Mouse (Mus musculus): Measurements from ENCODE around the gene Tfe3. TPM values are rescaled to one million over a fixed set of nuclear protein-coding genes. Genes with fewer than 3 reads are reported as not detected.
"Not testable (repeated sequence)": the region's sequence is repeated elsewhere in the genome, so short reads cannot be mapped to it uniquely, and the experiment has no call there.

The Tfe3 gene
- total RNA-seq, 2 experiments from 2014 or later = 28.8 to 38.6 TPM

GRCm38 (mm10) chrX:7802157-7802556 is 39.8 kb downstream of the Tfe3 start:
- not testable (repeated sequence) for DNase-seq (ENCODE audit: low spot score in 2 of 2)

- peak; percentile 14 to 47 for DNase-seq (ENCODE audit: low spot score in 2 of 2)
Measured at GRCm38 (mm10) chrX:7815016-7815415, 52.7 kb downstream of the Tfe3 start.

- DNase-seq (ENCODE audit: low spot score in 2 of 2) = peak; percentile 50 to 67
Measured at GRCm38 (mm10) chrX:7821865-7822779, 59.8 kb downstream of the Tfe3 start, which contains the start of gene Kcnd1. Kcnd1 (plus strand) TSS chrX:7822289.

Small RNA genes lying within 50 kb of the gene (microRNA-seq; reads per million reads assigned to microRNA genes)
- gene Mir1198 = 72.5 to 80.8 reads per million in 2 experiments

Other genes with a start within 250 kb of the Tfe3 start
- gene Foxp3, start 188.9 kb upstream of the Tfe3 start, total RNA-seq (2021) = under 1 TPM; 0.21 to 0.22 TPM
- 10 to 100 TPM; 13.1 to 14.1 TPM for gene Ppp1r3f, start 188.3 kb upstream of the Tfe3 start, total RNA-seq (2021)
- 10 to 100 TPM; 21.3 to 23.4 TPM for gene Ccdc22, start 157.0 kb upstream of the Tfe3 start, total RNA-seq (2021)
- not detected for gene Cacna1f, start 155.5 kb upstream of the Tfe3 start, total RNA-seq (2021)
- 1,000 to 10,000 TPM; 1,418 to 1,453 TPM for gene Syp, start 124.1 kb upstream of the Tfe3 start, total RNA-seq (2021)
- gene Prickle3, start 105.3 kb upstream of the Tfe3 start, total RNA-seq (2021) = 1 to 10 TPM; 2.0 TPM
- gene Plp2, start 91.2 kb upstream of the Tfe3 start, total RNA-seq (2021) = 10 to 100 TPM; 14.9 to 19.3 TPM
- gene Magix, start 81.3 kb upstream of the Tfe3 start, total RNA-seq (2021) = under 1 TPM in 1 of 2 experiments, not detected in 1; 0.42 TPM
- gene Gpkow, start 65.4 kb upstream of the Tfe3 start, total RNA-seq (2021) = 10 to 100 TPM; 35.5 to 38.4 TPM
- gene Wdr45, start 48.2 kb upstream of the Tfe3 start, total RNA-seq (2021) = 10 to 100 TPM; 34.3 to 41.8 TPM
- not detected for gene Gm45208, start 40.3 kb upstream of the Tfe3 start, total RNA-seq (2021)
- 10 to 100 TPM; 85.0 to 98.9 TPM for gene Praf2, start 34.1 kb upstream of the Tfe3 start, total RNA-seq (2021)
- gene Ccdc120, start 11.7 kb upstream of the Tfe3 start, total RNA-seq (2021) = 10 to 100 TPM; 23.0 to 24.5 TPM
- 10 to 100 TPM; 86.1 to 93.0 TPM for gene Gripap1, start 27.2 kb downstream of the Tfe3 start, total RNA-seq (2021)
- 10 to 100 TPM; 11.8 to 12.0 TPM for gene Kcnd1, start 59.7 kb downstream of the Tfe3 start, total RNA-seq (2021)
- 10 to 100 TPM; 67.3 to 67.8 TPM for gene Otud5, start 78.8 kb downstream of the Tfe3 start, total RNA-seq (2021)
- 10 to 100 TPM; 39.1 to 39.9 TPM for gene Pim2, start 115.7 kb downstream of the Tfe3 start, total RNA-seq (2021)
- gene Slc35a2, start 121.5 kb downstream of the Tfe3 start, total RNA-seq (2021) = 10 to 100 TPM; 46.7 to 47.4 TPM
- 10 to 100 TPM; 79.4 to 87.7 TPM for gene Pqbp1, start 136.7 kb downstream of the Tfe3 start, total RNA-seq (2021)
- 10 to 100 TPM; 31.8 to 33.2 TPM for gene Timm17b, start 136.8 kb downstream of the Tfe3 start, total RNA-seq (2021)
- not detected for gene Gm10491, start 145.3 kb downstream of the Tfe3 start, total RNA-seq (2021)
- gene Gm10490, start 147.0 kb downstream of the Tfe3 start, total RNA-seq (2021) = not detected
- gene Pcsk1n, start 157.3 kb downstream of the Tfe3 start, total RNA-seq (2021) = 100 to 1,000 TPM; 307 to 355 TPM
- not detected for gene Eras, start 166.0 kb downstream of the Tfe3 start, total RNA-seq (2021)
- 10 to 100 TPM; 59.2 to 60.6 TPM for gene Hdac6, start 185.3 kb downstream of the Tfe3 start, total RNA-seq (2021)
- not detected for gene Gata1, start 215.5 kb downstream of the Tfe3 start, total RNA-seq (2021)